Mouse (Mus musculus) urinary bladder, postnatal 14 days (tissue): ENCODE data around the gene Olfr146.

ENCODE experiments used
- DNase-seq: peaks from one replicate; pipeline ENCODE4 v3.0.0; 2021; ENCODE audit warnings: low spot score

The Olfr146 gene

GRCm38 (mm10) chr9:39023277-39023676 is at the start of gene Olfr146:
Olfr146 (minus strand) TSS chr9:39023377.
- DNase-seq, result no peak

DNA sequence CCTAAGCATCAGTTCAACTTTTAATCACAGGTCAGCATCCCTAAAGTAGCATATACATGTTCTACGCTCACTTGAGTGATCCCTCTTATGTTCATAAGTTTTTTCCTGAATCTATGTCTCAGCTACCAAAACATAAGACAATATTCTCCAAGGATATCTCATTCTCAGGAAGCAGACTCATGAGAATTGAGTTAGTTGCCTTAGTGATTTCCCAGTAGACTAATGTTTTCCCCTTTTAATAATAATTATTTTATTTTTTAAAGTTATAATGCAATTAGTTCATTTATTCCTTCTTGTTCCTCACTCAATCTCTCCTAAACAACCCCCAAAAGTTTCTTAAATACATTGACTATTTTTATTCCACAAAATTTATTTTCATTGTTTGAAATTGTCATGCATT is 41.7 kb upstream of the Olfr146 start, which contains the start of gene Olfr937:
TSS of gene Olfr937 (minus strand) at position 101 of the 400 bp plus-strand sequence.
- no peak for DNase-seq

GRCm38 (mm10) chr9:38999583-38999982 is 23.6 kb downstream of the Olfr146 start, which contains the start of gene Olfr935:
Olfr935 (minus strand) TSS chr9:38999683.
- no peak for DNase-seq

- no peak for DNase-seq
These were observed 35.0 kb downstream of the Olfr146 start, which contains the start of gene Olfr934 for GRCm38 (mm10) chr9:38988215-38988614. Olfr934 (minus strand) TSS chr9:38988315.

- DNase-seq, result no peak
These were observed 51.2 kb downstream of the Olfr146 start, which contains the start of gene Olfr933 for GRCm38 (mm10) chr9:38972013-38972412. Olfr933 (plus strand) TSS chr9:38972313.
